Mouse (Mus musculus): Measurements from ENCODE around the gene 1700001K19Rik. TPM values are rescaled to one million over a fixed set of nuclear protein-coding genes. Genes with fewer than 3 reads are reported as not detected.
A peak's percentile ranks its signal among the peaks of the same experiment; 100 is the strongest.
"Not testable (repeated sequence)": the region's sequence is repeated elsewhere in the genome, so short reads cannot be mapped to it uniquely, and the experiment has no call there.

1700001K19Rik gene
- total RNA-seq (2021), result not detected
- long read RNA-seq, experiment 1, result 0 reads
- long read RNA-seq, experiment 2, result 0 reads

DNA sequence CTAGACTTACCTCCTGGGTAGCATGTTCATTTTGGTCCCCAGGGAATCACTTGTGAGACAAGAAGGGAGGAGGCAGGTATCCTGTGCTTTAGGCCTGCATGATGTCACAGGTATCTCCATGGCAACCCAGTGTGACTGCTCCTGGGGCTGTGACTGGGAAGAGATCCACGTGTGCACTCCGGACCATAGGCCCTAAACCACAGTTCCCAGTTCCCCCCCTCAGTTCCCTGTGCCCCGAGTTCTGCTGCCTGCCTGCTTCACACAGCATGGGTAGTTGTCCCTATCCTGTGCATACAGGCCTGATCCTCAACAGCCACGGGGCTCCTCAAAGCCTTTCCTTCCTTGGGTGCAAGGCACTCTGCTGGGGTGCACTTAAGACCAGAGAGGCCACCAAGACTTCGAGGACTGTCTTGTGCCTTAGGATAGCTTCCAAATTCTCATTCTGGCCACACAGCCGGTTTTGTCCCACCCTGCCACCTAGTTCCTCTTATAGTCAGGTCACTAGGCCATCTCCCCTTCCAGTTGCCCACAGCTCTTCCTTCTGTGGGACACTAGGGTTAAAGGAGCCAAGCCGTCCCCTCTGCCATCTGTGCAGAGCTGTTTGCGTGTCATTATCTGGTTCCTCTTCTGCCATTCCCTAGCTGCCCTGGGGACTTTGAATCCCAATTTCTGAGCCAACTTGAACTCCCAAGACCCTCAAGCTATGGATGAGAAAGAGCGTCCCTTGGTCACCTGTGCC lies at the start of gene 1700001K19Rik:
1700001K19Rik (minus strand) TSS at position 59 of the 739 bp plus-strand sequence.
- intact Hi-C loops (cut with DNase I), result no loop called here
- H3K4me3 ChIP-seq, result no peak within 1 kb of the TSS

DNA sequence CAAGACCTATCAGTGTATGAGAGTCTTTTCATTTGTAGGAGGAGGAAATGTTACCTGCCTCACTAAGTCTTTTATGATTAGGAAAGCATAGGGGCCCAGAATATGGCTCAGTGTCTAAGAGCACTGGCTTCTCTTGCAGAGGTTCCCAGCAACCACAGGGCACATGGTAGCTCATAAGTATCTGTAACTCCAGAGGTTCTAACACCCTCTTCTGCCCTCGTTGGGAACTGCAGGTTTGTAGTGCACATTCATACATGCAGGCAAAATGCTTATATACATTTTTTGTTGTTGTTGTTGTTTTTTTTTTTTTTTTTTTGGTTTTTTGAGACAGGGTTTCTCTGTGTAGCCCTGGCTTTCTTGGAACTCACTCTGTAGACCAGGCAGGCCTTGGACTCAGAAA lies 44.0 kb upstream of the 1700001K19Rik start:
- no peak for DNase-seq (ENCODE audit: extremely low spot score in 1 of 2, low spot score in 2 of 2)
- H3K27ac ChIP-seq, result no peak overlapping the region
- no peak overlapping the region for H3K4me3 ChIP-seq
- no peak for TF ChIP-seq CTCF (IDR thresholded peaks at IDR 0.05)
- intact Hi-C loops (cut with DNase I), result no loop called here

More for the DNA sequence above, at the start of gene 1700001K19Rik:
- H3K27ac ChIP-seq, result no peak within 1 kb of the TSS
- TF ChIP-seq CTCF (IDR thresholded peaks at IDR 0.05), result no peak
- no peak for DNase-seq (ENCODE audit: extremely low spot score in 1 of 2, low spot score in 2 of 2)

DNA sequence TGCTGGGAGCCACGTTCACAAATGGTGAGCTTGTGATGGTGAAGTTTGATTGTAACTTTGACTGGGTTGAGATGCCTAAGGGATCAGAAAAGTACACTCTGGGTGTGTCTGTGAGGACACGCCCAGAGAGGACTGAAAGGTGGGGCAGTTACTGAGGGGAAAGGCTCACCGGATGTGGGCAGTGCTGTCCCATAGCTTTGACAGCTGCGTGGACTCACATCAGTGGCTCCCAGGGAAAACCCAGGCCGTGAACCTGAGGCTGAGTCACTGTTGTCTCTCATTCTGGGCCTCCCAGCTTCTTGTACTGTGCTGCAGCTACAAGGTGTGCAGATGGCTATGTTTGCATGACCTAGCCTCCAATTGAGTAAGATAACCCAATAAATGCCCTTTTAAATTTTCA lies 43.1 kb upstream of the 1700001K19Rik start:
- no peak for DNase-seq (ENCODE audit: extremely low spot score in 1 of 2, low spot score in 2 of 2)
- no peak for TF ChIP-seq CTCF (IDR thresholded peaks at IDR 0.05)
- intact Hi-C loops (cut with DNase I), result no loop called here
- no peak overlapping the region for H3K4me3 ChIP-seq
- no peak overlapping the region for H3K27ac ChIP-seq

DNA sequence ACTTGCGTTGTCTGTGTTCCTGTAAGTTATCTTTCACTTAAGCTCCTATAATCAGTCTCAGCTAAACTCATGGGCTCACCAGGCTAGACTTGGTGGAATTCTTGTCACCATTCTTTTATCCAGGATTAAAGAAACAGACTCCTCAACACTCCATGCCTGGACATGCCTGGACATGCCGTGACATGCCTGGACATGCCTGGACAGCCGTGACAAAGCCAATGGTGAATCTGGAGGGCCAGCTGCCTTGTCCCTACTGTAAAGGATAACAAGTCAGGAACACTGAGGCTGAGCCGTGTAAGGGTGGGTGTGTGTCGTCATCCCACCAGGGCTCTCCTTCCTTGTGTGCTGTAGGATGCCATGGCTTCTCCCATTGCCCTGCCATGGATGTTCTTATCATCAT lies 42.6 kb upstream of the 1700001K19Rik start:
- Histone ChIP-seq H3K27ac (no peak overlapping the region), H3K4me3 (no peak overlapping the region)
- DNase-seq (ENCODE audit: extremely low spot score in 1 of 2, low spot score in 2 of 2), result no peak
- intact Hi-C loops (cut with DNase I), result no loop called here
- TF ChIP-seq CTCF (IDR thresholded peaks at IDR 0.05), result no peak

DNA sequence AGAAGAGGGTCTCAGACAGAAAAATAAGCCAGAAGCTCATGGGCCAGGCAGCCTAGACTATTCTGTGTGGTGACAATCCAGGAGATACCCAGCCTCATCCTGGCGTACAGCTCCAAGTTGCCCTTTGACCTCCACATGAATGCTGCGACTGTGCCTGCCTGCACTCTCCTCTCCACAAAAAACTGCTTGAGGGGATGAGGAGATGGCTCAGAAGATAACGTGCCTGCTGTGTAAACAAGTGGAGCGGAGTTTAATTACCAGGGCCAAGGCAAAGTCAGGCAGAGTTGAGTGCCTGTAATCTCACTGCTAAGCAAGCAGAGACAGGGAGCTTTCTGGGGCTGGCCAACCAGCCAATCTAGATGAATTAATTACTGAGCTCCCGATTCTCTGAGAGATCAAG lies 33.6 kb upstream of the 1700001K19Rik start:
- Histone ChIP-seq H3K27ac (no peak overlapping the region), H3K4me3 (no peak overlapping the region)
- no peak for DNase-seq (ENCODE audit: extremely low spot score in 1 of 2, low spot score in 2 of 2)
- intact Hi-C loops (cut with DNase I), result no loop called here
- TF ChIP-seq CTCF (IDR thresholded peaks at IDR 0.05), result no peak

DNA sequence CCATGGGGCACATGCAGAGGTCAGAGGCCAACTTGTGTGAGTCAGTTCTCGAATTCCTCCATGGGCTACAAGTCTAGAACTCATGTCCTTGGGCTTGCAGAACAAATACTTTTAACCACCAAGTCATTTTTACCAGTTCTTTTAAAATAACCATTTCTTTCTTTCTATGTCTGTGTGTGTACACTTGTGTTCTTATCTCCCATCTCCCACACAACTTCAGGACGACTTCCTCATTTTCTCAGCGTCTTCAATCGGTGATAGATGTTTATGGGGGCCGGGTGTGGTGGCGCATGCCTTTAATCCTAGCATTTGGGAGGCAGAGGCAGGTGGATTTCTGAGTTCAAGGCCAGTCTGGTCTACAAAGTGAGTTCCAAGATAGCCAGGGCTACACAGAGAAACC lies 31.8 kb upstream of the 1700001K19Rik start:
- TF ChIP-seq CTCF (IDR thresholded peaks at IDR 0.05), result no peak
- Histone ChIP-seq H3K27ac (no peak overlapping the region), H3K4me3 (no peak overlapping the region)
- DNase-seq (ENCODE audit: extremely low spot score in 1 of 2, low spot score in 2 of 2), result no peak
- intact Hi-C loops (cut with DNase I), result no loop called here

DNA sequence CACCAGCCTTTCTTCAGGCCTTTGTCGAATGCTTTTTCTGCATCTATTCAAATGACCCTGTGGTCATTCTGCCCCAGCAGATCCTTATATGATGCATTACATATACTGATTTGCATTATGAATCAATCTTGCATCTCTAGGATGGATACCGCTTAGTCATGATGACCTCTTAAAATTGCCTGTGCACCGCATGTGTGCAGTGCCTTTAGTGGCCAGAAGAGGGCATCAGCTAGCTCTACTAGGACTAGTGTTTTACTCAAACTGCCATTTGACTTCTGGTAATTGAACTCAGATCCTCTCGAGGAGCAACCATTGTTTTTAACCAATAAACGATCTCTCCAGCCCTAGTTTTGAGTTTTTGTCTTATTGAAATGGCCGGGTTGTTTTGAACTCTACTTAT lies 31.4 kb upstream of the 1700001K19Rik start:
- TF ChIP-seq CTCF (IDR thresholded peaks at IDR 0.05), result peak; percentile 15; the same call in 1 of the 2 replicates
- intact Hi-C loops (cut with DNase I), result no loop called here
- Histone ChIP-seq H3K4me3 (no peak overlapping the region), H3K27ac (no peak overlapping the region)
- no peak for DNase-seq (ENCODE audit: extremely low spot score in 1 of 2, low spot score in 2 of 2)

DNA sequence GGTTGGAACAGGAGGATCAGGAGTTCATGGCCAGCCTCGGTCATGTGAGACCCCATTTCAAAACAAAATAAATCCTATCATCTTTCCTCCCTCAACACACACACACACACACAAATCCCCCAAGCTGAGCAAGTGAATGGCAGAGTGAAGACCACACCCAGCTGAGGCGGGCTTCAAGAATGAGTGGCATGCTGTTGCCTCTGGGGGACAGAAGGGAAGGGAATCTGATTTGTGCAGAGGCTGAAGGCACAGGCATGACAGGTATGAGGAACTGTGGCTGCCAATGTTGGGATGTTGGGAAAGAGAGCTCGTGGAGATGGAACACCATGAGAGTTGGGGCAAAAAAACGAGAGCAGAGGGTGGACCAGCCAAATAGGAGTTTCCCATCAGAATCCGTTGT lies 28.9 kb upstream of the 1700001K19Rik start:
- intact Hi-C loops (cut with DNase I), result no loop called here
- TF ChIP-seq CTCF (IDR thresholded peaks at IDR 0.05), result no peak
- no peak for DNase-seq (ENCODE audit: extremely low spot score in 1 of 2, low spot score in 2 of 2)
- Histone ChIP-seq H3K4me3 (no peak overlapping the region), H3K27ac (no peak overlapping the region)

DNA sequence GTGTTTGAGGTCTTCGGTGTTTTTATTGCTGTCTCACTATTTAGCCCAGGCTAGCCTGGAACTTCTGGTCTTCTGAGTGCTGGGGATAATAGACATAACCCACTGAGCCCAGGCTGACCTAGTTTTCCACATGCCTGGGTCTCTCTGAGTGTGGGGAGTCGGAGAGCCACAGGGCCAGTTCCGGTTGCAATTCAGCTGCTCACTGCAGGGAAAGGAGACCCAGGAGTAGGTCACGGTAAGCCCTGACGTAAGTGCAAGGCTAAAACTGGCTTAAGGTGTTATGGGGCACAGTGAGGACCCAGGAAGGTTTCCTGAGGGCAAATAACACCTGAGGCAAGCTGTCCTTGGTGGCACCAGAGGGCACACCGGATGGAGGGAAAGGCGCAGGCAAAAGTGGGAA lies 25.0 kb upstream of the 1700001K19Rik start:
- DNase-seq (ENCODE audit: extremely low spot score in 1 of 2, low spot score in 2 of 2), result no peak
- H3K27ac ChIP-seq, result no peak overlapping the region
- intact Hi-C loops (cut with DNase I), result no loop called here
- no peak for TF ChIP-seq CTCF (IDR thresholded peaks at IDR 0.05)
- H3K4me3 ChIP-seq, result no peak overlapping the region

DNA sequence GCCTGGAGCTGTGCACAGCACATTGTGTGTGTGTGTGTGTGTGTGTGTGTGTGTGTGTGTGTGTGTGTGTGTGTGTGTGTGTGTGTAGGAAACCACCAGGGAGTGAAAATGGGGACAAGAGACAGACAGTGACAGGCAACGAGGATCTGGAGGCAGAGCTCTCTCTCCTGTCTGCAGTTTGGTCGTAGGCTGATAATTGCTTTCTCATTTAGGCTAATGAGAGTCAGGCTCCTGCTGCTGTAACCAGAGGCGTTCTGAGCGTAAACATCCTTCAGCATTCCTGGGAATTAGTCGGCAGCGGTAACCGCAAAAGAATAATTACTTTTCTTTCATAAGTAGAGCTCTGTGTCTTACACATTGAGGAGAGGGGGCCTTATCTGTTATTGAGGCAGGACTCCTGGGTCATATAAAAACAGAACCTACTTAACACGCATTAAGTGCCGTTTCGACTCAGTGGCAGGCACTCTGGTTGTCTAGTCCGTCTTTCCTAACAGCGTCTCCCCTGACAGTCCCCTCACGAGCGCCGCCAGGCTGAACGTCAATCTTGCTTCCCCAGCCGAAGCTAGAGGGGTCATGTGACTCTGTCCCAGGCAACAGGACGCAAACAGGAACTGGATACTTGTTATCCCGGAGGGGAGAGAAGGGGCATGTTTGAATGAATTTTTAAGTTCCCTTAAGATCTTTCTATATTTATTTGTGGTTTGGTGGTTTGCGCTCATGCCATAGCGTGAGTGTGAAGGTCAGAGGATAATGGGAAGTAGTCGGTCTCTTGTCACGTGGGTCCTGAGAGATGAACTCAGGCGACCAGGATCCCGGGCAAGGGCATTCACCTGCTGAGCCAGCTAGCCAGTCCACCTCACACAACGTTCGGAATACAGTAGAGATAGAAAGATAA lies 24.2 kb upstream of the 1700001K19Rik start:
- intact Hi-C loops (cut with DNase I), result no loop called here
- TF ChIP-seq CTCF (IDR thresholded peaks at IDR 0.05), result no peak; the same call in 1 of the 2 replicates
- H3K4me3 ChIP-seq, result peak overlapping the region; percentile 42

DNA sequence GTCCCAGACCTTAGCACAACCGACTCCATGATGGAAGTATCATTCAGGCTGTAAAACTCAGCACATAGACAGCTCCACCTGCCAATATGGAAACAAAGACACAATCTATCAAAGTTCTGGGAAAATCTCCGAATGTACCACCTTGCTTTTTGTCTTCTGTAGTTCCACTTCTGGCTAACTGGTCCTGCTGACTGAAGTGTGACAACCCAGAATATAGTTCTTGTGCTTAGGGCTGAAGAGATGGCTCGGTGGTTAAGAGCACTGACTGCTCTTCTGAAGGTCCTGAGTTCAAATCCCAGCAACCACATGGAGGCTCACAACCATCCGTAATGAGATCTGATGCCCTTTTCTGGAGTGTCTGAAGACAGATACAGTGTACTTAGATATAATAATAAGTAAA lies 23.0 kb upstream of the 1700001K19Rik start:
- H3K27ac ChIP-seq; DNase-seq (ENCODE audit: extremely low spot score in 1 of 2, low spot score in 2 of 2); H3K4me3 ChIP-seq; intact Hi-C loops (cut with DNase I): not testable (repeated sequence)

More for the DNA sequence above, 24.2 kb upstream of the 1700001K19Rik start:
- DNase-seq (ENCODE audit: extremely low spot score in 1 of 2, low spot score in 2 of 2), result peak in 1 of 2 experiments; percentile 20
- no peak overlapping the region for H3K27ac ChIP-seq

DNA sequence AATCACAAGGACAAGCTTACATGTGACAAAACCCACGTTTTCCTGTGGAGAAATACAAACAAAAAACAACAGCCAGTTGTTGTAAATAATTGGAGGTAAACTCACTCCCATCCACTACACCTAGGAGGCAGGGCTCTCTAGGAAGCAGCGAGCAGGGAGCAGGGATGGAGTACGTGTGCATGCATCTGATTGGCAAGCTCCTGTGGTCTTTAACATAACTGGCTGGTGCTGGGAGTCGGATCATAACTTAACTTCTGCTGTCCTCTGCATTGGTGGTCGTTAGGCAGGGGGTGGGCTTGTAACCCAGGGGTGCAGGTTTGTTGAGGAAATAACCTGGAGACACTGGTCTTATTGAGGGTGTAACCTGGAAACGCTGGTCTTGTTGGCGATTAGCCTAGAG lies 21.3 kb upstream of the 1700001K19Rik start:
- intact Hi-C loops (cut with DNase I), result loop anchor here (1.0 to 5.0 kb wide), 2 partner anchors 271 to 285 kb away; no protein-coding TSS in a partner anchor
- DNase-seq (ENCODE audit: extremely low spot score in 1 of 2, low spot score in 2 of 2), result no peak
- Histone ChIP-seq H3K4me3 (no peak overlapping the region), H3K27ac (no peak overlapping the region)
- no peak for TF ChIP-seq CTCF (IDR thresholded peaks at IDR 0.05)

Measured in left cerebral cortex, adult 2 months (tissue).